Mouse (Mus musculus) liver (tissue): ENCODE data around the gene Slc35c2.

Experiments used
- DNase-seq: peaks from one replicate; pipeline ENCODE4 v3.0.0-alpha.2; 2020; ENCODE audit warnings: mixed read lengths

The Slc35c2 gene

GRCm38 (mm10) chr2:165287202-165287984, at the start of gene Slc35c2:
TSS of gene Slc35c2 (minus strand) at chr2:165287869.
- DNase-seq: peak; percentile 89

- peak; percentile 62 for DNase-seq
Observed at GRCm38 (mm10) chr2:165337191-165337590, 49.5 kb upstream of the Slc35c2 start.

- DNase-seq: no peak
Observed at GRCm38 (mm10) chr2:165332610-165333210, 45.0 kb upstream of the Slc35c2 start.

- no peak for DNase-seq
Observed at GRCm38 (mm10) chr2:165329703-165330102, 42.0 kb upstream of the Slc35c2 start.

- no peak for DNase-seq
Observed at GRCm38 (mm10) chr2:165328746-165329145, 41.1 kb upstream of the Slc35c2 start.

GRCm38 (mm10) chr2:165327386-165327785, 39.7 kb upstream of the Slc35c2 start:
- no peak for DNase-seq

- peak; percentile 96 for DNase-seq
Observed at GRCm38 (mm10) chr2:165326304-165327190, 38.9 kb upstream of the Slc35c2 start, which contains the start of gene Elmo2. TSS of gene Elmo2 (minus strand) at chr2:165326479.

- peak; percentile 22 for DNase-seq
Observed at GRCm38 (mm10) chr2:165325521-165326303, 38.0 kb upstream of the Slc35c2 start.

- no peak for DNase-seq
Observed at GRCm38 (mm10) chr2:165323928-165324327, 36.3 kb upstream of the Slc35c2 start.

GRCm38 (mm10) chr2:165323484-165323883, 35.8 kb upstream of the Slc35c2 start:
- no peak for DNase-seq

GRCm38 (mm10) chr2:165321981-165322735, 34.5 kb upstream of the Slc35c2 start:
- DNase-seq: no peak

GRCm38 (mm10) chr2:165321381-165321888, 33.8 kb upstream of the Slc35c2 start:
- DNase-seq: no peak

- no peak for DNase-seq
Observed at GRCm38 (mm10) chr2:165320531-165321150, 33.0 kb upstream of the Slc35c2 start.

- no peak for DNase-seq
Observed at GRCm38 (mm10) chr2:165319503-165319902, 31.8 kb upstream of the Slc35c2 start.

- no peak for DNase-seq
Observed at GRCm38 (mm10) chr2:165318941-165319340, 31.3 kb upstream of the Slc35c2 start.

- DNase-seq: no peak
Observed at GRCm38 (mm10) chr2:165317621-165318263, 30.1 kb upstream of the Slc35c2 start.

- DNase-seq: no peak
Observed at GRCm38 (mm10) chr2:165316837-165317473, 29.3 kb upstream of the Slc35c2 start.

GRCm38 (mm10) chr2:165316204-165316603, 28.5 kb upstream of the Slc35c2 start:
- DNase-seq: no peak

GRCm38 (mm10) chr2:165314197-165314596, 26.5 kb upstream of the Slc35c2 start:
- DNase-seq: no peak

- no peak for DNase-seq
Observed at GRCm38 (mm10) chr2:165312381-165312780, 24.7 kb upstream of the Slc35c2 start.
